In genomic region chr14:75767492-75768274, GRCm38 (mm10) we compare ENCODE assay signal across 8 mouse cellular contexts. TPM values are rescaled to one million over a fixed set of nuclear protein-coding genes. Genes with fewer than 3 reads are reported as not detected.
A peak's percentile ranks its signal among the peaks of the same experiment; 100 is the strongest.
DNase-seq lines count a peak whose midpoint lies in the region; ATAC-seq lines count a peak whose summit lies in the region.

No protein-coding gene starts in this region.

- no peaks in the 10 kb centered on the region for H3K27me3 ChIP-seq in embryonic facial prominence, embryonic 13.5 days
- H3K27me3 ChIP-seq in heart, embryonic 11.5 days (ENCODE audit: control insufficient read depth, insufficient read depth, low read length): no peaks in the 10 kb centered on the region
- no peaks in the 10 kb centered on the region for H3K27me3 ChIP-seq in kidney, embryonic 15.5 days
- H3K27me3 ChIP-seq in limb, embryonic 15.5 days: no peaks in the 10 kb centered on the region

- peak overlapping the region; percentile 74; the same call in 1 of the 2 replicates for H3K27ac ChIP-seq in embryonic facial prominence, embryonic 13.5 days
- 0 out of 2 replicates have a peak overlapping the region, but pooled peaks have one; percentile 35 for H3K27ac ChIP-seq in heart, embryonic 11.5 days (ENCODE audit: low read depth, low read length)
- H3K27ac ChIP-seq in kidney, embryonic 15.5 days: 0 out of 2 replicates have a peak overlapping the region, but pooled peaks have one; percentile 57
- peak overlapping the region; percentile 47; the same call in 1 of the 2 replicates for H3K27ac ChIP-seq in limb, embryonic 15.5 days

- H3K4me1 ChIP-seq in embryonic facial prominence, embryonic 13.5 days: no peaks in the 10 kb centered on the region
- H3K4me1 ChIP-seq in heart, embryonic 11.5 days (ENCODE audit: control insufficient read depth, insufficient read depth, low read length): peaks cover 2% of the 10 kb centered on the region
- H3K4me1 ChIP-seq in kidney, embryonic 15.5 days: peaks cover 7% of the 10 kb centered on the region; the same call in 1 of the 2 replicates
- H3K4me1 ChIP-seq in limb, embryonic 15.5 days: no peaks in the 10 kb centered on the region

- no peak overlapping the region; the same call in 1 of the 2 replicates for H3K4me3 ChIP-seq in embryonic facial prominence, embryonic 13.5 days
- H3K4me3 ChIP-seq in heart, embryonic 11.5 days (ENCODE audit: low read depth, low read length): no peak overlapping the region
- H3K4me3 ChIP-seq in kidney, embryonic 15.5 days (replicated peaks): peak overlapping the region; percentile 17; the same call in 1 of the 2 replicates
- H3K4me3 ChIP-seq in limb, embryonic 15.5 days: peak overlapping the region; percentile 20; the same call in 1 of the 2 replicates

- H3K9me3 ChIP-seq in embryonic facial prominence, embryonic 13.5 days: no peaks in the 10 kb centered on the region
- H3K9me3 ChIP-seq in heart, embryonic 11.5 days (replicated peaks; ENCODE audit: control insufficient read depth, low read length): no peaks in the 10 kb centered on the region
- no peaks in the 10 kb centered on the region for H3K9me3 ChIP-seq in kidney, embryonic 15.5 days (replicated peaks)
- H3K9me3 ChIP-seq in limb, embryonic 15.5 days: no peaks in the 10 kb centered on the region

- H3K4me2 ChIP-seq in embryonic facial prominence, embryonic 13.5 days: peak overlapping the region; percentile 50
- no peak overlapping the region for H3K4me2 ChIP-seq in heart, embryonic 11.5 days
- peak overlapping the region; percentile 40 for H3K4me2 ChIP-seq in kidney, embryonic 15.5 days
- peak overlapping the region; percentile 32 for H3K4me2 ChIP-seq in limb, embryonic 15.5 days

- 47% methylated on average over 17 of the region's 17 CpGs for WGBS in embryonic facial prominence, embryonic 13.5 days
- 59% methylated on average over 17 of the region's 17 CpGs for WGBS in heart, embryonic 11.5 days (ENCODE audit: insufficient replicate concordance)
- WGBS in kidney, embryonic 15.5 days: 53% methylated on average over 17 of the region's 17 CpGs
- WGBS in limb, embryonic 15.5 days: 50% methylated on average over 17 of the region's 17 CpGs

- 0 out of 2 replicates have a peak, but pooled peaks have one; percentile 74 for ATAC-seq in embryonic facial prominence, embryonic 13.5 days (ENCODE audit: insufficient number of reproducible peaks, insufficient read depth, low FRiP score, low TSS enrichment, low read depth)
- ATAC-seq in heart, embryonic 11.5 days (replicated peaks; ENCODE audit: insufficient number of reproducible peaks, low FRiP score, low TSS enrichment): no peak
- ATAC-seq in kidney, embryonic 15.5 days (replicated peaks; ENCODE audit: low FRiP score): peak; percentile 67
- no peak for ATAC-seq in limb, embryonic 15.5 days (ENCODE audit: insufficient number of reproducible peaks, low FRiP score, low TSS enrichment, low read depth)

- H3K9ac ChIP-seq in embryonic facial prominence, embryonic 13.5 days: peak overlapping the region; percentile 49; the same call in 1 of the 2 replicates
- no peak overlapping the region for H3K9ac ChIP-seq in heart, embryonic 11.5 days (ENCODE audit: low read depth, low read length)
- no peak overlapping the region for H3K9ac ChIP-seq in kidney, embryonic 15.5 days
- no peak overlapping the region for H3K9ac ChIP-seq in limb, embryonic 15.5 days

- H3K36me3 ChIP-seq in embryonic facial prominence, embryonic 13.5 days: peaks cover 13% of the 10 kb centered on the region
- no peaks in the 10 kb centered on the region for H3K36me3 ChIP-seq in heart, embryonic 11.5 days (ENCODE audit: control insufficient read depth, insufficient read depth, low read length)
- H3K36me3 ChIP-seq in kidney, embryonic 15.5 days: peaks cover 51% of the 10 kb centered on the region
- 0 out of 2 replicates have a peak, but pooled peaks cover 10% of the 10 kb centered on the region for H3K36me3 ChIP-seq in limb, embryonic 15.5 days

- DNase-seq in CD4-positive helper T cell, adult 2 months (ENCODE audit: low read depth, low spot score): peak; percentile 72
- peak; percentile 78 for DNase-seq in adrenal gland, postnatal 14 days
- peak; percentile 71 for DNase-seq in neural tube, embryonic 10.5 days (ENCODE audit: extremely low spot score, low spot score)
- peak; percentile 68 for DNase-seq in telencephalon, adult 2 months (ENCODE audit: low read depth, low spot score)

RNA-seq across cellular contexts. Expression of gene Cog3, which starts 13.4 kb away (rescaled TPM):
- total RNA-seq in adrenal gland, postnatal 14 days (2021): 22.2 and 24.9 TPM in 2 replicates
- 20.2 and 23.1 TPM in 2 replicates for polyA plus RNA-seq in embryonic facial prominence, embryonic 13.5 days (2015; fragmentation: Nextera tagmentation; extraction: Ambion mirVana)
- 14.7 and 18.0 TPM in 2 replicates for polyA plus RNA-seq in heart, embryonic 11.5 days (2014; fragmentation: Nextera tagmentation; extraction: Ambion mirVana)
- 21.2 and 21.6 TPM in 2 replicates for polyA plus RNA-seq in kidney, embryonic 15.5 days (2015; fragmentation: Nextera tagmentation; extraction: Ambion mirVana)
- polyA plus RNA-seq in limb, embryonic 15.5 days (2015; fragmentation: Nextera tagmentation; extraction: Ambion mirVana): 20.3 and 22.3 TPM in 2 replicates

RNA-seq across cellular contexts. Expression of gene Slc25a30, which starts 19.2 kb away (rescaled TPM):
- total RNA-seq in adrenal gland, postnatal 14 days (2021): 71.2 and 102 TPM in 2 replicates
- 4.8 and 5.8 TPM in 2 replicates for polyA plus RNA-seq in embryonic facial prominence, embryonic 13.5 days (2015; fragmentation: Nextera tagmentation; extraction: Ambion mirVana)
- polyA plus RNA-seq in heart, embryonic 11.5 days (2014; fragmentation: Nextera tagmentation; extraction: Ambion mirVana): 5.8 and 7.2 TPM in 2 replicates
- 9.7 and 10.4 TPM in 2 replicates for polyA plus RNA-seq in kidney, embryonic 15.5 days (2015; fragmentation: Nextera tagmentation; extraction: Ambion mirVana)
- polyA plus RNA-seq in limb, embryonic 15.5 days (2015; fragmentation: Nextera tagmentation; extraction: Ambion mirVana): 2.6 and 3.7 TPM in 2 replicates

Comparison
In these comparisons a context has a peak if more than half of its experiments do, and no peak if none do; other contexts are left out.
1. ATAC-seq: peak in embryonic facial prominence, embryonic 13.5 days (single experiment) and kidney, embryonic 15.5 days (single experiment); none in heart, embryonic 11.5 days (single experiment) and limb, embryonic 15.5 days (single experiment).
2. H3K4me3 ChIP-seq: peak in kidney, embryonic 15.5 days (single experiment) and limb, embryonic 15.5 days (single experiment); none in embryonic facial prominence, embryonic 13.5 days (single experiment) and heart, embryonic 11.5 days (single experiment).
3. Peak in every context shown above with its lines, with median percentiles within 50 percentile points of each other: DNase-seq and H3K27ac ChIP-seq.